Comparison of ENCODE assay signal across 13 mouse cellular contexts in the genomic region with DNA sequence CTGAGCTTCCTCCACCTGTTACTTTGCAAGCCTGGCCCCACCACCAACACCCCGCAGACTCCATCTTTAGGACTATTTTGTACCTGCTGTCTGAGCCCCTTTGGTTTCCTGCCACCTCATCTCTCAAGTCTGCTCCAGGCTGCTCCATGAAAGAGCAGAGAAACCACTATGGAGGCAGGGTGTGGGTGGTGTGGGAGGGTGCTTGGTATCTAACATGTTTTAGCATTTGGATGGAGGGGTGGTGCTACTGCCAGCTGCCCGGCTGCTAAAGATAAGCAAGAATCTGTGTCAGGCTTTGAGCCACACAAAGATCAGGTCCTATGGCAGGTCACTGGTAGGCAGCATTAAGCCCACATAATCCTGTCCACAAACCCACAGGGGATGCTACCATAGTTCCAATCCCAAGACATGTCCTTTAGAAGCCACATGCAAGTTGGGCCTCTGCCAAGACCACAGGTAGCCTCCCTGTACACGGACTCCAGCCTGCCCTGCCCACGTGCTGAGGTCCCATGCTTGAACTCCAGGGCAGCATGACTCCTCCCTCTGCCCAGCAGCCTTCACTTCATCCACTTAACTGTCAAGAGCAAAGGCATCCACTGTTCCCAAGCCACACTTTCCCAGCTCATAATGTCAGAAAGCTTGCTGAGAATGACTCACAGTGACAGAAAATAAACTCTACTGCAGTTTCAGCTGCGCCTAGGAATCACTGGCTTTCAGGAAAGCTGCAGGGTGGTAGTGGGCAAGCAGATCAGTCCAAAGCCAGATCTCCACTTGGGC. TPM values are rescaled to one million over a fixed set of nuclear protein-coding genes. Genes with fewer than 3 reads are reported as not detected.
DNase-seq lines count a peak whose midpoint lies in the region; ATAC-seq and TF ChIP-seq lines count a peak whose summit lies in the region.
"Had no signal": no experiment of that assay in that cellular context is flagged by ENCODE, and none has a peak within 500 bp of the region (broad histone marks: within the 10 kb centered on the region; RNA-seq: fewer than 3 reads in every experiment).

No protein-coding gene starts in this region.

- no peak overlapping the region for H3K4me3 ChIP-seq in heart, embryonic 13.5 days
- no peak overlapping the region for H3K4me3 ChIP-seq in heart, postnatal 0 days (ENCODE audit: low read depth, low read length)
- no peak overlapping the region for H3K4me3 ChIP-seq in lung, embryonic 14.5 days (ENCODE audit: low read depth, low read length)
- H3K4me3 ChIP-seq in forebrain, embryonic 11.5 days (ENCODE audit: low read depth, low read length): no peak overlapping the region
- no peak overlapping the region for H3K4me3 ChIP-seq in gastrocnemius, adult 2 months
- H3K4me3 ChIP-seq: embryonic facial prominence, embryonic 10.5 days; midbrain, embryonic 15.5 days had no signal

- peaks cover 19% of the 10 kb centered on the region for H3K4me1 ChIP-seq in heart, embryonic 13.5 days
- peaks cover 7% of the 10 kb centered on the region; the same call in 1 of the 2 replicates for H3K4me1 ChIP-seq in heart, postnatal 0 days (ENCODE audit: control insufficient read depth, insufficient read depth)
- H3K4me1 ChIP-seq in lung, embryonic 14.5 days (ENCODE audit: insufficient read depth): no peaks in the 10 kb centered on the region
- H3K4me1 ChIP-seq in forebrain, embryonic 11.5 days (replicated peaks; ENCODE audit: control insufficient read depth, insufficient read depth, low read length): no peaks in the 10 kb centered on the region
- H3K4me1 ChIP-seq: embryonic facial prominence, embryonic 10.5 days; midbrain, embryonic 15.5 days had no signal

- 38% methylated on average over 5 of the region's 5 CpGs for WGBS in heart, embryonic 13.5 days
- 27% methylated on average over 5 of the region's 5 CpGs for whole genome bisulfite sequencing in heart, postnatal 0 days
- 39% methylated on average over 5 of the region's 5 CpGs for WGBS in lung, embryonic 14.5 days
- 68% methylated on average over 5 of the region's 5 CpGs for WGBS in forebrain, embryonic 11.5 days

- 0 out of 2 replicates have a peak, but pooled peaks have one; percentile 35 for ATAC-seq in heart, embryonic 13.5 days (ENCODE audit: extremely low read depth, insufficient number of reproducible peaks, low FRiP score, low TSS enrichment)
- peak; percentile 89 for ATAC-seq in heart, postnatal 0 days (ENCODE audit: insufficient read depth, low read depth)
- ATAC-seq in lung, embryonic 14.5 days (ENCODE audit: insufficient read depth): no peak
- no peak for ATAC-seq in forebrain, embryonic 11.5 days (replicated peaks; ENCODE audit: low FRiP score)
- ATAC-seq: intestine, postnatal 0 days; midbrain, embryonic 15.5 days had no signal

- H3K27me3 ChIP-seq in heart, embryonic 13.5 days (replicated peaks): no peaks in the 10 kb centered on the region
- no peaks in the 10 kb centered on the region for H3K27me3 ChIP-seq in heart, postnatal 0 days (ENCODE audit: control insufficient read depth, insufficient read depth, low read length)
- H3K27me3 ChIP-seq in lung, embryonic 14.5 days (ENCODE audit: insufficient read depth, low read length): no peaks in the 10 kb centered on the region
- no peaks in the 10 kb centered on the region for H3K27me3 ChIP-seq in forebrain, embryonic 11.5 days (ENCODE audit: control insufficient read depth, insufficient read depth, low read length)
- H3K27me3 ChIP-seq: CH12.LX; midbrain, embryonic 15.5 days had no signal

- no peak for TF ChIP-seq EP300 in heart, postnatal 0 days (IDR thresholded peaks at IDR 0.05; ENCODE audit: low read depth)

- TF ChIP-seq CTCF in heart, postnatal 0 days (IDR thresholded peaks at IDR 0.05; ENCODE audit: low read depth): no peak
- no peak for TF ChIP-seq CTCF in lung, embryonic 14.5 days (IDR thresholded peaks at IDR 0.05; ENCODE audit: low read depth)
- no peak for TF ChIP-seq CTCF in gastrocnemius, adult 2 months (IDR thresholded peaks at IDR 0.05)

- H3K9ac ChIP-seq in heart, embryonic 13.5 days: no peak overlapping the region
- H3K9ac ChIP-seq in heart, postnatal 0 days (replicated peaks; ENCODE audit: low read depth, low read length): no peak overlapping the region
- H3K9ac ChIP-seq in lung, embryonic 14.5 days: no peak overlapping the region
- H3K9ac ChIP-seq in forebrain, embryonic 11.5 days (ENCODE audit: low read length): no peak overlapping the region
- H3K9ac ChIP-seq: midbrain, embryonic 15.5 days had no signal

- H3K36me3 ChIP-seq in heart, embryonic 13.5 days: no peaks in the 10 kb centered on the region
- H3K36me3 ChIP-seq in heart, postnatal 0 days (replicated peaks; ENCODE audit: control insufficient read depth, insufficient read depth, low read length): no peaks in the 10 kb centered on the region
- no peaks in the 10 kb centered on the region for H3K36me3 ChIP-seq in lung, embryonic 14.5 days (ENCODE audit: insufficient read depth)
- no peaks in the 10 kb centered on the region for H3K36me3 ChIP-seq in forebrain, embryonic 11.5 days (ENCODE audit: control insufficient read depth, insufficient read depth, low read length)
- H3K36me3 ChIP-seq: embryonic facial prominence, embryonic 10.5 days; midbrain, embryonic 15.5 days had no signal

- no peaks in the 10 kb centered on the region for H3K9me3 ChIP-seq in heart, embryonic 13.5 days
- H3K9me3 ChIP-seq in heart, postnatal 0 days (replicated peaks; ENCODE audit: control insufficient read depth, low read length): no peaks in the 10 kb centered on the region
- no peaks in the 10 kb centered on the region for H3K9me3 ChIP-seq in lung, embryonic 14.5 days (ENCODE audit: low read depth, low read length)
- no peaks in the 10 kb centered on the region for H3K9me3 ChIP-seq in forebrain, embryonic 11.5 days (ENCODE audit: control insufficient read depth, low read length)
- H3K9me3 ChIP-seq: embryonic facial prominence, embryonic 10.5 days; midbrain, embryonic 15.5 days had no signal

- DNase-seq in heart, postnatal 36 days: no peak
- DNase-seq in 416B (ENCODE audit: low read depth): peak; percentile 14
- DNase-seq in heart, postnatal 0 days (ENCODE audit: low spot score): peak; percentile 61
- peak; percentile 20 for DNase-seq in lung, embryonic 14.5 days
- DNase-seq in natural killer cell, adult 2 months (ENCODE audit: low spot score in 2 of 2): no peak
- DNase-seq in forebrain, embryonic 11.5 days (ENCODE audit: low spot score): no peak
- DNase-seq in gastrocnemius, adult 2 months: no peak

- peak overlapping the region; percentile 83 for H3K27ac ChIP-seq in heart, embryonic 13.5 days (replicated peaks)
- peak overlapping the region; percentile 50 for H3K27ac ChIP-seq in heart, postnatal 0 days (ENCODE audit: low read depth)
- H3K27ac ChIP-seq in lung, embryonic 14.5 days (ENCODE audit: low read depth): no peak overlapping the region
- H3K27ac ChIP-seq in forebrain, embryonic 11.5 days (ENCODE audit: low read depth, low read length): no peak overlapping the region
- no peak overlapping the region for H3K27ac ChIP-seq in gastrocnemius, adult 2 months
- H3K27ac ChIP-seq: embryonic facial prominence, embryonic 10.5 days; midbrain, embryonic 15.5 days had no signal

- no peak overlapping the region; the same call in 1 of the 2 replicates for H3K4me2 ChIP-seq in heart, embryonic 13.5 days
- H3K4me2 ChIP-seq in heart, postnatal 0 days (ENCODE audit: low read depth, low read length): no peak overlapping the region
- no peak overlapping the region for H3K4me2 ChIP-seq in lung, embryonic 14.5 days
- no peak overlapping the region for H3K4me2 ChIP-seq in forebrain, embryonic 11.5 days (ENCODE audit: low read depth, low read length, severe bottlenecking)
- H3K4me2 ChIP-seq: midbrain, embryonic 15.5 days had no signal

- intact Hi-C loops in heart, postnatal 36 days (cut with DNase I): no loop called here
- intact Hi-C loops in gastrocnemius, adult 2 months (cut with DNase I): loop anchor here (5.0 kb wide), 1 partner anchor 219 kb away; no protein-coding TSS in a partner anchor

RNA-seq across cellular contexts. Expression of gene Anks3, which starts 14.5 kb away (rescaled TPM):
- 31.8 and 32.3 TPM in 2 replicates for polyA plus RNA-seq in heart, embryonic 13.5 days (2015; fragmentation: Nextera tagmentation; extraction: Ambion mirVana)
- total RNA-seq in heart, postnatal 36 days (2021): 10 to 100 TPM; 12.4 to 12.9 TPM
- 18.0 and 22.7 TPM in 2 replicates for total RNA-seq in heart, postnatal 0 days (2014; rRNA removed; ENCODE audit: low replicate concordance)
- 18.6 and 21.2 TPM in 2 replicates for polyA plus RNA-seq in heart, postnatal 0 days (2015; fragmentation: Nextera tagmentation; extraction: Ambion mirVana)
- polyA plus RNA-seq in lung, embryonic 14.5 days (2014; fragmentation: Nextera tagmentation; extraction: Ambion mirVana): 49.3 and 53.1 TPM in 2 replicates
- 50.4 and 52.4 TPM in 2 replicates for polyA plus RNA-seq in forebrain, embryonic 11.5 days (2014; fragmentation: Nextera tagmentation; extraction: Ambion mirVana)
- 10 to 100 TPM; 12.8 to 16.7 TPM for total RNA-seq in gastrocnemius, adult 2 months (2021)

RNA-seq across cellular contexts. Expression of gene Sept12, which starts 19.2 kb away (rescaled TPM):
- polyA plus RNA-seq in heart, embryonic 13.5 days (2015; fragmentation: Nextera tagmentation; extraction: Ambion mirVana): not detected in 2 replicates
- total RNA-seq in heart, postnatal 36 days (2021): not detected
- total RNA-seq in heart, postnatal 0 days (2014; rRNA removed; ENCODE audit: low replicate concordance): not detected in 2 replicates
- not detected in 2 replicates for polyA plus RNA-seq in heart, postnatal 0 days (2015; fragmentation: Nextera tagmentation; extraction: Ambion mirVana)
- 0.14 and 0.20 TPM in 2 replicates for polyA plus RNA-seq in lung, embryonic 14.5 days (2014; fragmentation: Nextera tagmentation; extraction: Ambion mirVana)
- polyA plus RNA-seq in forebrain, embryonic 11.5 days (2014; fragmentation: Nextera tagmentation; extraction: Ambion mirVana): not detected in 2 replicates
- total RNA-seq in gastrocnemius, adult 2 months (2021): not detected
- total RNA-seq: gastrocnemius, adult 8-10 months had no signal
- polyA plus RNA-seq: embryonic facial prominence, embryonic 10.5 days; intestine, postnatal 0 days; midbrain, embryonic 15.5 days had no signal

RNA-seq across cellular contexts. Expression of gene Smim22, which starts 28.6 kb away (rescaled TPM):
- polyA plus RNA-seq in heart, embryonic 13.5 days (2015; fragmentation: Nextera tagmentation; extraction: Ambion mirVana): 3.8 and 4.4 TPM in 2 replicates
- total RNA-seq in heart, postnatal 36 days (2021): not detected
- total RNA-seq in heart, postnatal 0 days (2014; rRNA removed; ENCODE audit: low replicate concordance): 7.3 TPM in 1 of 2 replicates, not detected in the other
- 2.1 and 2.5 TPM in 2 replicates for polyA plus RNA-seq in heart, postnatal 0 days (2015; fragmentation: Nextera tagmentation; extraction: Ambion mirVana)
- polyA plus RNA-seq in lung, embryonic 14.5 days (2014; fragmentation: Nextera tagmentation; extraction: Ambion mirVana): 13.5 and 15.8 TPM in 2 replicates
- polyA plus RNA-seq in forebrain, embryonic 11.5 days (2014; fragmentation: Nextera tagmentation; extraction: Ambion mirVana): 2.0 TPM in 1 of 2 replicates, not detected in the other
- total RNA-seq in gastrocnemius, adult 2 months (2021): not detected
- total RNA-seq: CH12.LX; gastrocnemius, adult 8-10 months had no signal

RNA-seq across cellular contexts. Expression of gene Rogdi, which starts 34.9 kb away (rescaled TPM):
- polyA plus RNA-seq in heart, embryonic 13.5 days (2015; fragmentation: Nextera tagmentation; extraction: Ambion mirVana): 50.1 and 56.2 TPM in 2 replicates
- total RNA-seq in heart, postnatal 36 days (2021): 10 to 100 TPM; 16.2 to 19.7 TPM
- 37.3 and 55.7 TPM in 2 replicates for total RNA-seq in heart, postnatal 0 days (2014; rRNA removed; ENCODE audit: low replicate concordance)
- polyA plus RNA-seq in heart, postnatal 0 days (2015; fragmentation: Nextera tagmentation; extraction: Ambion mirVana): 34.8 and 39.2 TPM in 2 replicates
- polyA plus RNA-seq in lung, embryonic 14.5 days (2014; fragmentation: Nextera tagmentation; extraction: Ambion mirVana): 53.5 and 59.9 TPM in 2 replicates
- polyA plus RNA-seq in forebrain, embryonic 11.5 days (2014; fragmentation: Nextera tagmentation; extraction: Ambion mirVana): 74.1 and 81.6 TPM in 2 replicates
- 1 to 10 TPM; 5.2 to 7.4 TPM for total RNA-seq in gastrocnemius, adult 2 months (2021)

RNA-seq across cellular contexts. Expression of gene Nudt16l1, which starts 39.9 kb away (rescaled TPM):
- polyA plus RNA-seq in heart, embryonic 13.5 days (2015; fragmentation: Nextera tagmentation; extraction: Ambion mirVana): 105 and 113 TPM in 2 replicates
- 10 to 100 TPM; 20.5 to 21.3 TPM for total RNA-seq in heart, postnatal 36 days (2021)
- 35.5 and 44.0 TPM in 2 replicates for total RNA-seq in heart, postnatal 0 days (2014; rRNA removed; ENCODE audit: low replicate concordance)
- polyA plus RNA-seq in heart, postnatal 0 days (2015; fragmentation: Nextera tagmentation; extraction: Ambion mirVana): 96.0 and 101 TPM in 2 replicates
- 145 and 154 TPM in 2 replicates for polyA plus RNA-seq in lung, embryonic 14.5 days (2014; fragmentation: Nextera tagmentation; extraction: Ambion mirVana)
- polyA plus RNA-seq in forebrain, embryonic 11.5 days (2014; fragmentation: Nextera tagmentation; extraction: Ambion mirVana): 120 and 137 TPM in 2 replicates
- total RNA-seq in gastrocnemius, adult 2 months (2021): 10 to 100 TPM; 10.5 to 13.7 TPM

Comparison
In these comparisons a context has a peak if more than half of its experiments do, and no peak if none do; other contexts are left out.
1. DNase-seq: peak in 416B (single experiment), heart, postnatal 0 days (single experiment) and lung, embryonic 14.5 days (single experiment); none in heart, postnatal 36 days (0 of 2), natural killer cell, adult 2 months (0 of 2), forebrain, embryonic 11.5 days (single experiment) and gastrocnemius, adult 2 months (single experiment).
2. ATAC-seq: peak in heart, embryonic 13.5 days (single experiment) and heart, postnatal 0 days (single experiment); none in lung, embryonic 14.5 days (single experiment) and forebrain, embryonic 11.5 days (single experiment).
3. H3K27ac ChIP-seq: peak in heart, embryonic 13.5 days (single experiment) and heart, postnatal 0 days (single experiment); none in lung, embryonic 14.5 days (single experiment), forebrain, embryonic 11.5 days (single experiment) and gastrocnemius, adult 2 months (single experiment).